In genomic region chr4:119761459-119762121, GRCm38 (mm10) we compare ENCODE assay signal across 19 mouse cellular contexts. TPM values are rescaled to one million over a fixed set of nuclear protein-coding genes. Genes with fewer than 3 reads are reported as not detected.
DNase-seq lines count a peak whose midpoint lies in the region; ATAC-seq and TF ChIP-seq lines count a peak whose summit lies in the region.
"Had no signal": no experiment of that assay in that cellular context is flagged by ENCODE, and none has a peak within 500 bp of the region (broad histone marks: within the 10 kb centered on the region; RNA-seq: fewer than 3 reads in every experiment).

No protein-coding gene starts in this region.

- no peaks in the 10 kb centered on the region for H3K9me3 ChIP-seq in forebrain, embryonic 15.5 days
- no peaks in the 10 kb centered on the region; the same call in 1 of the 2 replicates for H3K9me3 ChIP-seq in forebrain, embryonic 10.5 days
- H3K9me3 ChIP-seq in hindbrain, embryonic 13.5 days, result no peaks in the 10 kb centered on the region
- H3K9me3 ChIP-seq: embryonic facial prominence, embryonic 13.5 days; heart, embryonic 10.5 days; limb, embryonic 12.5 days; stomach, embryonic 15.5 days had no signal

- H3K36me3 ChIP-seq in forebrain, embryonic 15.5 days, result no peaks in the 10 kb centered on the region
- no peaks in the 10 kb centered on the region for H3K36me3 ChIP-seq in forebrain, embryonic 10.5 days (replicated peaks)
- H3K36me3 ChIP-seq in hindbrain, embryonic 13.5 days, result no peaks in the 10 kb centered on the region; the same call in 1 of the 2 replicates
- H3K36me3 ChIP-seq: embryonic facial prominence, embryonic 13.5 days; heart, embryonic 10.5 days; limb, embryonic 12.5 days; stomach, embryonic 15.5 days had no signal

- no peak for DNase-seq in forebrain, embryonic 10.5 days (ENCODE audit: extremely low spot score, low spot score)
- DNase-seq in left cerebral cortex, postnatal 25 days (ENCODE audit: low spot score in 2 of 2), result peak; percentile 31 to 78
- DNase-seq in left cerebral cortex, postnatal 10 days (ENCODE audit: extremely low spot score in 1 of 2, low spot score in 2 of 2), result no peak
- DNase-seq in brain, embryonic 14.5 days (ENCODE audit: low read depth), result peak; percentile 68
- peak; percentile 56 to 65 for DNase-seq in cerebellum, postnatal 10 days
- no peak for DNase-seq in natural killer cell, adult 2 months (ENCODE audit: low spot score in 2 of 2)
- DNase-seq: B cell, adult 2 months; gastrocnemius, postnatal 25 days; kidney, adult 8-10 months had no signal

- ATAC-seq in forebrain, embryonic 15.5 days (replicated peaks), result peak; percentile 90
- ATAC-seq in hindbrain, embryonic 13.5 days (ENCODE audit: low FRiP score), result no peak
- ATAC-seq: hindbrain, embryonic 16.5 days; midbrain, embryonic 16.5 days; Patski had no signal

- no peaks in the 10 kb centered on the region for H3K27me3 ChIP-seq in forebrain, embryonic 15.5 days
- H3K27me3 ChIP-seq in forebrain, embryonic 10.5 days (ENCODE audit: poor library complexity, severe bottlenecking), result no peaks in the 10 kb centered on the region
- H3K27me3 ChIP-seq in hindbrain, embryonic 13.5 days, result no peaks in the 10 kb centered on the region; the same call in 1 of the 2 replicates
- H3K27me3 ChIP-seq: embryonic facial prominence, embryonic 13.5 days; limb, embryonic 12.5 days; Patski; stomach, embryonic 15.5 days had no signal

- no peak overlapping the region for H3K4me2 ChIP-seq in forebrain, embryonic 15.5 days (replicated peaks)
- no peak overlapping the region for H3K4me2 ChIP-seq in hindbrain, embryonic 13.5 days
- H3K4me2 ChIP-seq: embryonic facial prominence, embryonic 13.5 days; limb, embryonic 12.5 days; stomach, embryonic 15.5 days had no signal

- WGBS in forebrain, embryonic 15.5 days, result 58% methylated on average over 9 of the region's 9 CpGs
- WGBS in forebrain, embryonic 10.5 days, result 95% methylated on average over 9 of the region's 9 CpGs
- WGBS in hindbrain, embryonic 13.5 days, result 84% methylated on average over 9 of the region's 9 CpGs

- TF ChIP-seq POLR2A in brain, embryonic 14.5 days (IDR thresholded peaks at IDR 0.05; ENCODE audit: borderline replicate concordance, extremely low read depth, insufficient read depth, insufficient read length, poor library complexity, severe bottlenecking), result no peak

- H3K9ac ChIP-seq in forebrain, embryonic 15.5 days (replicated peaks), result no peak overlapping the region
- H3K9ac ChIP-seq in hindbrain, embryonic 13.5 days, result no peak overlapping the region
- H3K9ac ChIP-seq: embryonic facial prominence, embryonic 13.5 days; limb, embryonic 12.5 days; liver, embryonic 14.5 days; stomach, embryonic 15.5 days had no signal

- H3K4me3 ChIP-seq in forebrain, embryonic 15.5 days, result no peak overlapping the region
- H3K4me3 ChIP-seq in forebrain, embryonic 10.5 days, result no peak overlapping the region
- H3K4me3 ChIP-seq in hindbrain, embryonic 13.5 days, result no peak overlapping the region
- H3K4me3 ChIP-seq: embryonic facial prominence, embryonic 13.5 days; heart, embryonic 10.5 days; limb, embryonic 12.5 days; stomach, embryonic 15.5 days had no signal

- H3K27ac ChIP-seq in forebrain, embryonic 15.5 days (replicated peaks), result peak overlapping the region; percentile 83
- H3K27ac ChIP-seq in forebrain, embryonic 10.5 days, result no peak overlapping the region
- no peak overlapping the region for H3K27ac ChIP-seq in hindbrain, embryonic 13.5 days
- H3K27ac ChIP-seq: embryonic facial prominence, embryonic 13.5 days; heart, embryonic 10.5 days; limb, embryonic 12.5 days; liver, embryonic 14.5 days; stomach, embryonic 15.5 days had no signal

- no peak for TF ChIP-seq CTCF in brain, embryonic 14.5 days (IDR thresholded peaks at IDR 0.05; ENCODE audit: borderline replicate concordance, extremely low read depth, insufficient read depth, insufficient read length)

- H3K4me1 ChIP-seq in forebrain, embryonic 15.5 days, result peaks cover 18% of the 10 kb centered on the region
- no peaks in the 10 kb centered on the region for H3K4me1 ChIP-seq in forebrain, embryonic 10.5 days
- no peaks in the 10 kb centered on the region for H3K4me1 ChIP-seq in hindbrain, embryonic 13.5 days (replicated peaks)
- H3K4me1 ChIP-seq: embryonic facial prominence, embryonic 13.5 days; heart, embryonic 10.5 days; limb, embryonic 12.5 days; stomach, embryonic 15.5 days had no signal

- intact Hi-C loops in left cerebral cortex, postnatal 25 days (cut with DNase I), result loop anchor here (2.0 to 5.0 kb wide), 3 partner anchors 51 to 141 kb away; no protein-coding TSS in a partner anchor
- intact Hi-C loops in left cerebral cortex, postnatal 10 days (cut with DNase I), result no loop called here

RNA-seq across cellular contexts. Expression of gene Hivep3, which starts 28.0 kb away (rescaled TPM):
- 18.3 and 21.7 TPM in 2 replicates for polyA plus RNA-seq in forebrain, embryonic 15.5 days (2015; fragmentation: Nextera tagmentation; extraction: Ambion mirVana)
- 0.89 and 1.4 TPM in 2 replicates for polyA plus RNA-seq in forebrain, embryonic 10.5 days (2016; fragmentation: Nextera tagmentation; extraction: Ambion mirVana)
- 10 to 100 TPM; 58.0 to 67.2 TPM for total RNA-seq in left cerebral cortex, postnatal 25 days (2021)
- total RNA-seq in left cerebral cortex, postnatal 10 days (2021), result 10 to 100 TPM; 71.9 to 74.3 TPM
- 14.1 and 14.8 TPM in 2 replicates for polyA plus RNA-seq in brain, embryonic 14.5 days (2012; rRNA removed)
- polyA plus RNA-seq in hindbrain, embryonic 13.5 days (2015; fragmentation: Nextera tagmentation; extraction: Ambion mirVana), result 9.1 and 12.8 TPM in 2 replicates

Comparison
In these comparisons a context has a peak if more than half of its experiments do, and no peak if none do; other contexts are left out.
1. DNase-seq: peak in left cerebral cortex, postnatal 25 days (2 of 2), brain, embryonic 14.5 days (single experiment) and cerebellum, postnatal 10 days (2 of 2); none in forebrain, embryonic 10.5 days (single experiment), left cerebral cortex, postnatal 10 days (0 of 2) and natural killer cell, adult 2 months (0 of 2).